Mouse (Mus musculus) leukemia stem cell, adult 10-12 weeks (primary cell): ENCODE data around the gene Foxd2. TPM values are rescaled to one million over a fixed set of nuclear protein-coding genes. Genes with fewer than 3 reads are reported as not detected.

ENCODE experiments used
- polyA plus RNA-seq: library from polyadenylated mRNA; stranded (reverse); fragments of >175 nt; gene quantifications from 2 replicates; pipeline ENCODE4 v1.2.3, GENCODE M21; 2012; ENCODE audit warnings: low replicate concordance

The Foxd2 gene
- 1.2 and 3.1 TPM in 2 replicates for polyA plus RNA-seq

DNA sequence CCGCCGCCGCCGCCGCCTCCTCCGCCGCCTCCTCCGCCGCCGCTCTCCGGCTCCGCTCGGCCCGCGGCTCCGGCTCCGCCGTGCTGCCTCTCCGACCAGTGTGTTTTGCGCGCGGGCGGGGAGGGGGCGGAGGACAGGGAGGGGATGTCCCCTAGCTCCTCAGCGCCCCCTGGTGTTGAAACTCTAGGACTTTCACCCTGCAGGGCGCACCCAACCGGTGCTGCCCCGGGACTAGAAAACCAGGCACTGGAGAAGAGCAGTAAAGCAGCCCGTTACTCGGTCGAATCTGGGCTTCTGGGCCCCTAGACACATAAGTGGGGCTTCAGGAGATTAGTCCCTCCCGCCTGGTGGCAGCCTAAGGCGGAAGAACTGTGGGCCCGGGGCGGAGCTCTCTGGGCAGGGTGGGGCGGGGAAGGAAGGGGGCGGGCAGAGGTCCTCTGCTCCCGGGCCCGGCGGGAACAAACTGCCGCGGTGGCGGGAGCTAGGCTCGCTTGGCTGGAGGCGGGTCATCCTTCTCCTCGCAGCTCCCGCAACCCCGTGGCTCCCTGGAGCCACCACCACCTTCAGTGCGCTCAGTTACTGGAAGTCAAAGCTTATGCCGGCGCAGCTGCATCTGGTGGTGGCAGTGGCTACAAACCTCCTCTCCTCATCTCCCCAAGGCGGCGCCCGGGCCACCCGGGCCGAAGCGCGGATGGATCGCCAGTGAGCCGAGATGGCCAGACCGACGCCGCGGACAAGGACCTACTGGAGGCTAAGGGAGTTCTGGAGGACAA, at the start of gene Foxd2:
Gene Foxd2 (minus strand): TSS at position 45 of the 773 bp plus-strand sequence.

DNA sequence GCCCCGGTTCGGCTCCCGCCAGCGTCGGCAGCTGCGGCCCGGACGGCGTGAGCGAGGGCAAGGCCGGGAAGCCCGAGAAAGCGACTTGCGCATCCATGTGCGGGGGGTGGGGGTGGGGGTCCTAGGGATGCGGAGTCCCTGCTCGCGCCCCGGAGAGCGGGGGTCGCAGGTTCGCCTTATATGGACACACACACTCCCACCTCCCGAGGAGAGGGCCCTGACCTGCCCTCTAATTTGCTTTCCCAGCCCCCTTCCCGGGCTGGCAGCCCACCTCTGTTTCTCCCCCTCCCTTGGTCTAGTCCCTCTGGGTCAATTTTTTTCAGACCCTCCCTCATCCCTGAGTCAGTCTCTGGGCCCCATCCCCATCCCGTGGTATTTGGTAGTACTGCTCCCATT, 17.2 kb upstream of the Foxd2 start, which contains the start of gene Foxe3:
Gene Foxe3 (minus strand): TSS at position 97 of the 396 bp plus-strand sequence.

Other genes starting within 250 kb of the Foxd2 start
- not detected in 2 replicates for gene Gm12830, start 87.2 kb downstream of the Foxd2 start, polyA plus RNA-seq
- gene Foxe3, start 17.1 kb upstream of the Foxd2 start, polyA plus RNA-seq, result not detected in 2 replicates
- 24.1 and 44.5 TPM in 2 replicates for gene Cmpk1, start 78.4 kb upstream of the Foxd2 start, polyA plus RNA-seq
- 0.24 and 2.4 TPM in 2 replicates for gene Stil, start 91.3 kb upstream of the Foxd2 start, polyA plus RNA-seq
- gene Tal1, start 147.6 kb upstream of the Foxd2 start, polyA plus RNA-seq, result 463 and 516 TPM in 2 replicates
- gene Pdzk1ip1, start 179.8 kb upstream of the Foxd2 start, polyA plus RNA-seq, result 3.3 and 18.3 TPM in 2 replicates
- not detected in 2 replicates for gene Cyp4x1, start 225.4 kb upstream of the Foxd2 start, polyA plus RNA-seq